Mouse (Mus musculus): ENCODE results near the gene Cdkn2a. TPM values are rescaled to one million over a fixed set of nuclear protein-coding genes. Genes with fewer than 3 reads are reported as not detected.

Gene Cdkn2a
- polyA plus RNA-seq, 1 experiment, result 2.5 TPM

- Histone ChIP-seq H3K27me3 (ENCODE audit: control insufficient read depth, insufficient read depth, low read length) (peaks cover 28% of the 10 kb centered on the region), H3K27ac (ENCODE audit: insufficient read depth, low read length) (no peak overlapping the region), H3K4me1 (ENCODE audit: control insufficient read depth, insufficient read depth, insufficient read length) (peaks cover 6% of the 10 kb centered on the region; the same call in 1 of the 2 replicates), H3K36me3 (ENCODE audit: control insufficient read depth, insufficient read depth, low read length) (no peaks in the 10 kb centered on the region), H3K4me3 (ENCODE audit: extremely low read depth, insufficient read depth, insufficient read length) (no peak overlapping the region)
- WGBS, result 6% methylated on average over 9 of the region's 9 CpGs
- no peak for TF ChIP-seq CTCF (IDR thresholded peaks at IDR 0.05; ENCODE audit: extremely low read depth, insufficient read depth, insufficient read length, insufficient replicate concordance)
- no peak for TF ChIP-seq POLR2A (IDR thresholded peaks at IDR 0.05; ENCODE audit: low read depth, low read length)
- DNase-seq (ENCODE audit: low read depth in 1 of 2, low spot score in 2 of 2), result no peak
Measured at GRCm38 (mm10) chr4:89273585-89273984, 20.9 kb downstream of the Cdkn2a start.

DNA sequence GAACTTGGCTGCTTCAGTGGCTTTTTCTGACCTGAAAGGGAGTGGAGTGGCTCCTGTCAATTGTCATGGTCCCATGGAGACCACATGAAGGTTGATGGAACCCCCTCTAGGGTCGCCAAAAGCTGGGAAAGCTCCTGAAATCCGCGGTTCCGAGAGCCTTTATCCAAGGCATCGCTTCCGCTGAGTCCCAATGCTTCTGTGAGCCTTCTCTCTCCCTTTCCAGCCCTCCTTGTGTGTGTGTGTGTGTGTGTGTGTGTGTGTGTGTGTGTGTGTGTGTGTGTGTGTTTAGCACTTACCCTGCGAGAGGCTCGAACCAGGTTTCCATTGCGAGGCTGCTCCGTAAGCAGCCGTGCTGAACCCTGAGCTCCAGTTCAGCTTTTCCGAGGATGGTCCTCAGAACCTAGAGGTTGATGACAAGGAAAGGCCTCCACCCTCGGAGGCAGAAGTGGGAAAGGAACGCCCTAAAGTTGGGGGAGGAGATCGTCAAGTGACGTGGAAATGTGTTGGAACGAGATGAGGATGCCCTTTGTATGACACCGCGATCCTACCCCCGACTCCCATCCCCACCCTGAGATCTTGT is 21.4 kb downstream of the Cdkn2a start:
- Histone ChIP-seq H3K4me1 (ENCODE audit: control insufficient read depth, insufficient read depth, insufficient read length) (peaks cover 6% of the 10 kb centered on the region; the same call in 1 of the 2 replicates), H3K36me3 (ENCODE audit: control insufficient read depth, insufficient read depth, low read length) (no peaks in the 10 kb centered on the region), H3K27ac (ENCODE audit: insufficient read depth, low read length) (no peak overlapping the region), H3K27me3 (ENCODE audit: control insufficient read depth, insufficient read depth, low read length) (peaks cover 27% of the 10 kb centered on the region), H3K4me3 (ENCODE audit: extremely low read depth, insufficient read depth, insufficient read length) (no peak overlapping the region)
- TF ChIP-seq CTCF (IDR thresholded peaks at IDR 0.05; ENCODE audit: extremely low read depth, insufficient read depth, insufficient read length, insufficient replicate concordance) (no peak), POLR2A (IDR thresholded peaks at IDR 0.05; ENCODE audit: low read depth, low read length) (no peak)
- no peak for DNase-seq (ENCODE audit: low read depth in 1 of 2, low spot score in 2 of 2)
- 9% methylated on average over 20 of the region's 20 CpGs for WGBS

DNA sequence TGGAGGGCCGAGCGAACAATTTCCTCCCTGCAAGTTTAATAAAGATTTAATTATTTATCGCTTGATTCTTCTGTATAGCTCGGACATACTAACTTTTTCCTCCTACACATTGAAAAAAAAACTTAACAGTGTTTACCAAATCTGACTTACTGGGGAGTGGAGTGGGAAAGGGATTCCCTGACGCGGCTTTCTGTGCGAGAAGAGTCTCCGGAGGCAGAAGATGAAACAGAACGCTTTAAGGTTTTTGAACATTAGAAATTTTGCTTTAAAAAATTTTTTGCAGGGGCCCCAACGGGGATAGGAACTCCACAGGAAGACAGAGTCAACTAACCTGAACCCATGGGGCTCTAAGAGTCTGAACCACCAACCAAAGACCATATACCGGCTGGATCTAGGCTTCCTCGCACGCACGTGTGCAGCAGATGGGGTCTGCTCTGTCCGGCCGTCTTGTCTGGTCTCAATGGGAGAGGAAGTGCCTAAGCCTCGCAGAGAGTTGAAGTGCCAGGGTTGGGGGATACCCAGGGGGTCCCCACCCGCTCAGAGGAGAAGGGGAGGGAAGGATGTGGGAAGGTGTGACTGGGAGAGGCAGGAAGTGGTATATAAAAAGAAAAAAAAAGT is 22.2 kb downstream of the Cdkn2a start:
- no peak for DNase-seq (ENCODE audit: low read depth in 1 of 2, low spot score in 2 of 2)
- no peak overlapping the region for H3K27ac ChIP-seq (ENCODE audit: insufficient read depth, low read length)
- H3K4me3 ChIP-seq (ENCODE audit: extremely low read depth, insufficient read depth, insufficient read length), result no peak overlapping the region
- TF ChIP-seq POLR2A (IDR thresholded peaks at IDR 0.05; ENCODE audit: low read depth, low read length), result no peak
- TF ChIP-seq CTCF (IDR thresholded peaks at IDR 0.05; ENCODE audit: extremely low read depth, insufficient read depth, insufficient read length, insufficient replicate concordance), result no peak
- 7% methylated on average over 18 of the region's 18 CpGs for WGBS
- no peaks in the 10 kb centered on the region for H3K36me3 ChIP-seq (ENCODE audit: control insufficient read depth, insufficient read depth, low read length)
- peaks cover 6% of the 10 kb centered on the region; the same call in 1 of the 2 replicates for H3K4me1 ChIP-seq (ENCODE audit: control insufficient read depth, insufficient read depth, insufficient read length)
- H3K27me3 ChIP-seq (ENCODE audit: control insufficient read depth, insufficient read depth, low read length), result peaks cover 22% of the 10 kb centered on the region

DNA sequence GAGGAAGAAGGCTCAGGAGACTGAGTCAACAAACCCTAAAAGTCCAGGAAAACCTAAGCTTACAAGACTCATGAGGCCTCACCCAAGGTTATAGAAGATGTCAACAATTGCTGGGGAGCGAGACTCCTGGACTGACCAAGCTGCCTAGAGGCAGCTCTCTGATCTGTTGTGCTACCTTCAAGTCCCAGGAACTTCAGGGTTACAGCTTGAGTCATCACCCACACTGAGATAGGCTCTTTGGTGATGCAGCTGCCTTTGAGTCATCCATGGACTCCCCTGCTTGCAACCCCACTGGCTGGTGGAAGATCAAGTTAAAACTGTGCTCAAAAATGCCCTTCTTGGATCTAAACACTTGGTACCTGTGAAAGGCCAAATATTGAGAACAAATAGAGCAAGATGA is 36.7 kb downstream of the Cdkn2a start:
- Histone ChIP-seq H3K4me3 (ENCODE audit: extremely low read depth, insufficient read depth, insufficient read length) (no peak overlapping the region), H3K27ac (ENCODE audit: insufficient read depth, low read length) (no peak overlapping the region), H3K36me3 (ENCODE audit: control insufficient read depth, insufficient read depth, low read length) (no peaks in the 10 kb centered on the region), H3K4me1 (ENCODE audit: control insufficient read depth, insufficient read depth, insufficient read length) (no peaks in the 10 kb centered on the region), H3K27me3 (ENCODE audit: control insufficient read depth, insufficient read depth, low read length) (no peaks in the 10 kb centered on the region)
- 55% methylated on average over 1 of the region's 1 CpGs for WGBS
- no peak for DNase-seq (ENCODE audit: low read depth in 1 of 2, low spot score in 2 of 2)
- TF ChIP-seq POLR2A (IDR thresholded peaks at IDR 0.05; ENCODE audit: low read depth, low read length) (no peak), CTCF (IDR thresholded peaks at IDR 0.05; ENCODE audit: extremely low read depth, insufficient read depth, insufficient read length, insufficient replicate concordance) (no peak)

GRCm38 (mm10) chr4:89234446-89234845 is 60.0 kb downstream of the Cdkn2a start:
- WGBS, result 86% methylated on average over 8 of the region's 8 CpGs
- no peak for TF ChIP-seq CTCF (IDR thresholded peaks at IDR 0.05; ENCODE audit: extremely low read depth, insufficient read depth, insufficient read length, insufficient replicate concordance)
- TF ChIP-seq POLR2A (IDR thresholded peaks at IDR 0.05; ENCODE audit: low read depth, low read length), result no peak
- Histone ChIP-seq H3K27ac (ENCODE audit: insufficient read depth, low read length) (no peak overlapping the region), H3K36me3 (ENCODE audit: control insufficient read depth, insufficient read depth, low read length) (no peaks in the 10 kb centered on the region), H3K4me1 (ENCODE audit: control insufficient read depth, insufficient read depth, insufficient read length) (no peaks in the 10 kb centered on the region), H3K4me3 (ENCODE audit: extremely low read depth, insufficient read depth, insufficient read length) (no peak overlapping the region), H3K27me3 (ENCODE audit: control insufficient read depth, insufficient read depth, low read length) (no peaks in the 10 kb centered on the region)
- DNase-seq (ENCODE audit: low read depth in 1 of 2, low spot score in 2 of 2), result no peak

Other genes with a start within 250 kb of the Cdkn2a start
- 2.7 and 3.7 TPM in 2 replicates for gene Mtap, start 157.5 kb downstream of the Cdkn2a start, polyA plus RNA-seq (2012; rRNA removed)
- 1.9 and 2.4 TPM in 2 replicates for gene Cdkn2b, start 16.4 kb upstream of the Cdkn2a start, polyA plus RNA-seq (2012; rRNA removed)

All from spleen, adult 2 months (tissue).